Mouse (Mus musculus) fat pad, adult 2 months (tissue): ENCODE measurements around the gene Olfr943.

Experiments
- DNase-seq: peaks from one replicate; pipeline ENCODE4 v3.0.0-alpha.2; 2011; ENCODE audit warnings: low read depth, low spot score; ENCODE audit errors: extremely low read depth

Olfr943 gene

DNA sequence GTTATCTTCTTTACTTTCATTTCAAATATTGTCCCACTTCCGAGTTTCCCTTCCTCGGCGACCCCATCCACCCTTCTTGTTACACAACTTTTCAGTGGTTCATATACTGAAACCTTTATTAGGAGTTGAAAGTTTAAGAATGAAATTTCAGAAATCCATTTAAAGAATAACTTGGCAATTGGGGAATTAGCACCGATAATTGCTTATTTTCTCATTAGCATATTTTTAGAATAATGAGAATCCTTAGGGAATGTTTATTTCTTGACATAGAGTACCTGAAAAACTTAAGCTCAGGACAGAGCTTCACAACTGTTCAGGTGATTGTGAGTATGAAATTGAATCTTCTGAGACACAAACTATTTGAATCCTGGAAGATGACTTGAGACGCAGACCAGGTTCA, at the start of gene Olfr943:
Gene Olfr943, plus strand, starts transcription at position 301 of the 400 bp plus-strand sequence.
- no peak for DNase-seq

DNA sequence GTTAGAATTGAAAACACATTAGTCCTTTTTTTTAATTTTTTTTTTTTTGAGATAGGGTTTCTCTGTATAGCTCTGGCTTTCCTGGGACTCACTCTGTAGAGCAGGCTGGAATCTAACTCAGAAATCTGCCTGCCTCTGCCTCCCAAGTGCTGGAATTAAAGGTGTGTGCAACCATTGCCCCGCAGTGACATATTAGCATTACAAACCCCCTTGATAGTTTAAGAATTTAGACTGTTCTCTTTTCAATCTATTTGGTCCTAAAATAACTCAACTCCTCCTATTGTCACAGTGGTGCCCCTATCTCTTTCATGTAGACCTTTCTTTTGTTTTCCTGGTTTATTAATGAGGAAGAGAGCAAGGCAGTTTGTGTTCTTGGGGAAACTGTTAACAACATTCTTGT, 38.8 kb upstream of the Olfr943 start:
- DNase-seq = no peak

DNA sequence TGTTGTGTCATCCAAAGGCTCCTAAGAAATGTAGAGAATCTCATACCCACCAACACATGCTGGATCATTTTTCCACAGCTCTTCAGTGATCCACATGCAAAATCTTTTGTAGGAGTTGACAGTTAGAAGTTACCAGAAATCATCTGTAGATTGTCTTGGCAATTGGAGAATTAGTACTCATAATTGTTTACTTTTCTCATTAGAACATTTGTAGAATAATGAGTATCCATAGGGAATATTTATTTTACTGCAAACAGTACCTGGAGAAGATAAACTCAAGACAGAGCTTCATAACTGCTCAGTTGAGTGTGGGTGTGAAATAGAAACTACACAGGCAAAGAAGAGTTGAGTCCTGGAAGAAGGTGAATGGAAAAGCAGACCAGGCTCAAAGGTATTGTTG, 38.3 kb upstream of the Olfr943 start, which contains the start of gene Olfr27:
Gene Olfr27, plus strand, starts transcription at position 301 of the 400 bp plus-strand sequence.
- no peak for DNase-seq

DNA sequence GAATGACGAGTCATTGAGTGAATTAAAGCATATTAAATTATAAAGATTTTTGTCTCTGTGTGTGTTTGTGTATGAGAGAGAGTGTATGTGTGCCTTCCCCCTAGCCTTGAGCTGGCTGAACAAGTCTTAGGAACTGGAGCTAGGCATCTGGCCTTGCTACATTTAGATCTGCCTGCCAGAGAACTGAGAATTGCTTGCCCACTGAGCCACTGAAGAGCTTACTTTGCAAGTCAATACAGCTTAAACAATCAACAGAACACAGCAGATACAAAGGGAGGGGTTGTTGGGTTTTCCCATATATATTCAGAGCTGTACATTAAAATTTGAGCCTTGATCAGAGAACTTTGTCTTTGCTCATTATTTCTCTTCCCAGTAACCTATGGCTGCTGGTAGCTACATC, 13.7 kb upstream of the Olfr943 start:
- no peak for DNase-seq

DNA sequence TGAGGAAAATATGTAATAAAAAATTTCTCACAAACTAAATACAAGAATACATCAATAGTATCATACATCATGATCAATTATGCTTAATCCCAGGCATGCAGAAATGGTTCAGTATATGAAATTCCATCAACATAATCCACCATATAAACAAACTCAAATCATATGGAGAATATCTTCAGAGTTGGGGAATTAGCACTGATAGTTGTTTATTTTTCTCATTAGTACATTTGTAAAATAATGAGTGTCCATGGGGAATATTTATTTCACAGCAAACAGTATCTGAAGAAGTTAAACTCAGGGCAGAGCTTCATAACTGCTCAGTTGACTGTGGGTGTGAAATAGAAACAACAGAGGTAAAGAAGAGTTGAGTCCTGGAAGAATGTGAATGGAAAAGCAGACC, 35.5 kb downstream of the Olfr943 start, which contains the start of gene Olfr944:
Gene Olfr944, plus strand, starts transcription at position 301 of the 400 bp plus-strand sequence.
- no peak for DNase-seq
